Mouse (Mus musculus) MEL (cell line): ENCODE results near the gene Spock1.

Experiments used
- CTCF ChIP-seq, 3 experiments: IDR thresholded peaks in 2 of 3; conservative IDR thresholded peaks in 1 of 3; 2 replicates each; pipeline ENCODE4 v1.5.1; 2011 to 2012; ENCODE audit warnings: low read length in 3 of 3, low read depth in 2 of 3, mild to moderate bottlenecking in 2 of 3, improper control_type of control experiment in 1 of 3, inconsistent platforms in 1 of 3, mixed read lengths in 1 of 3, moderate library complexity in 1 of 3; ENCODE audit not compliant: control insufficient read depth in 1 of 3, insufficient read depth in 1 of 3, poor library complexity in 1 of 3, severe bottlenecking in 1 of 3
- E2F4 ChIP-seq: IDR thresholded peaks from 2 replicates; pipeline ENCODE4 v1.6.1; 2011; ENCODE audit warnings: low read depth, low read length, improper control_type of control experiment, borderline replicate concordance
- ELF1 ChIP-seq: IDR thresholded peaks from 2 replicates; pipeline ENCODE4 v1.6.1; 2014; ENCODE audit warnings: low read depth, mild to moderate bottlenecking, inconsistent platforms, low read length, improper control_type of control experiment, moderate library complexity
- EP300 ChIP-seq, 2 experiments: IDR thresholded peaks; 2 replicates each; pipeline ENCODE4 v1.6.1; 2011; ENCODE audit warnings: improper control_type of control experiment in 2 of 2, low read length in 2 of 2, low read depth in 1 of 2, mild to moderate bottlenecking in 1 of 2
- GABPA ChIP-seq: IDR thresholded peaks from 2 replicates; pipeline ENCODE4 v1.6.1; 2012; ENCODE audit warnings: low read depth, mild to moderate bottlenecking, inconsistent platforms, low read length, improper control_type of control experiment, moderate library complexity
- GATA1 ChIP-seq: IDR thresholded peaks from 2 replicates; pipeline ENCODE4 v1.6.1; 2011; ENCODE audit warnings: low read depth, low read length, improper control_type of control experiment
- NRF1 ChIP-seq: IDR thresholded peaks from 2 replicates; pipeline ENCODE4 v1.6.1; 2014; ENCODE audit warnings: low read depth, mild to moderate bottlenecking, inconsistent platforms, low read length, improper control_type of control experiment, moderate library complexity; ENCODE audit not compliant: poor library complexity, insufficient read depth, severe bottlenecking
- POLR2A ChIP-seq, 2 experiments: IDR thresholded peaks; 2 replicates each; pipeline ENCODE4 v1.6.1; 2011 to 2012; ENCODE audit warnings: low read length in 2 of 2, mild to moderate bottlenecking in 2 of 2, control low read depth in 1 of 2, improper control_type of control experiment in 1 of 2, low read depth in 1 of 2, moderate library complexity in 1 of 2; ENCODE audit not compliant: control insufficient read depth in 1 of 2, insufficient read depth in 1 of 2, poor library complexity in 1 of 2
- POLR2AphosphoS5 ChIP-seq: IDR thresholded peaks from 2 replicates; pipeline ENCODE4 v1.6.1; 2012; ENCODE audit warnings: low read depth, borderline replicate concordance, mild to moderate bottlenecking, inconsistent platforms, low read length, moderate library complexity, mixed read lengths
- RAD21 ChIP-seq: IDR thresholded peaks from 2 replicates; pipeline ENCODE4 v1.6.1; 2011; ENCODE audit warnings: mild to moderate bottlenecking, low read depth, low read length, improper control_type of control experiment
- SIN3A ChIP-seq: IDR thresholded peaks from 2 replicates; pipeline ENCODE4 v1.6.1; 2012; ENCODE audit warnings: low read length, improper control_type of control experiment, inconsistent platforms
- SMC3 ChIP-seq: IDR thresholded peaks from 2 replicates; pipeline ENCODE4 v1.6.1; 2011; ENCODE audit warnings: low read depth, low read length, improper control_type of control experiment
- ZC3H11A ChIP-seq: IDR thresholded peaks from 2 replicates; pipeline ENCODE4 v1.6.1; 2012; ENCODE audit warnings: low read depth, mild to moderate bottlenecking, inconsistent platforms, low read length, improper control_type of control experiment

DNA sequence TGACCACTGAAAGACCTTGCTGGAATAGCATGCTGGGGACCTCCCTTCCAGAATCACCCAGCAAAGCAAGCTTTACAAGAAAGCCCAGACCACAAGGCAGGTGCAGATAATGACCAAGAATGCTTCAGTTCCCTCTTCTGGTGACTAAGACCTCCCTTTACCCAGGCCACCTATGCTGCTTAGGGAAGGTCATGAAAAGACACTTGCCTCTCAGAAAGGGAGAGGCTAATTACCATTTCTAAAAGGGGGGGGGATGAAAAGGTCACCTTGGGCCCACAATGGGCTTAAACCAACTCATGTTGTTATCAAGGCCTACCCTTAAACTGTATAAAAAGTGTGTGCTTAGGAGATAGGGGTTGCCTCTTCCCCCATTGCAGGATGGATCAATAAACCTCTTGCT lies 382.2 kb downstream of the Spock1 start:
- TF ChIP-seq CTCF (IDR thresholded peaks at IDR 0.05 in 2 of 3, conservative IDR thresholded peaks at IDR 0.05 in 1 of 3; ENCODE audit: control insufficient read depth in 1 of 3, insufficient read depth in 1 of 3, low read depth in 2 of 3, low read length in 3 of 3, poor library complexity in 1 of 3, severe bottlenecking in 1 of 3) = no peak
- TF ChIP-seq EP300 (IDR thresholded peaks at IDR 0.05; ENCODE audit: low read depth in 1 of 2, low read length in 2 of 2) = no peak
- no peak for TF ChIP-seq GABPA
- no peak for TF ChIP-seq RAD21
- no peak for TF ChIP-seq POLR2A (IDR thresholded peaks at IDR 0.05; ENCODE audit: control insufficient read depth in 1 of 2, insufficient read depth in 1 of 2, low read depth in 1 of 2, low read length in 2 of 2, poor library complexity in 1 of 2)
- TF ChIP-seq SIN3A = no peak
- no peak for TF ChIP-seq SMC3
- TF ChIP-seq ZC3H11A = no peak
- no peak for TF ChIP-seq ELF1
- no peak for TF ChIP-seq E2F4
- no peak for TF ChIP-seq POLR2AphosphoS5
- TF ChIP-seq NRF1 = no peak
- TF ChIP-seq GATA1 = no peak
